Mouse (Mus musculus): ENCODE measurements around the gene Elane. TPM values are rescaled to one million over a fixed set of nuclear protein-coding genes. Genes with fewer than 3 reads are reported as not detected.
"Not testable (repeated sequence)": the region's sequence is repeated elsewhere in the genome, so short reads cannot be mapped to it uniquely, and the experiment has no call there.

Elane gene
- total RNA-seq, 4 experiments from 2014 or later: not detected

- DNase-seq: peak; percentile 64
Observed at GRCm38 (mm10) chr10:79883297-79884084, 2.6 kb upstream of the Elane start.

GRCm38 (mm10) chr10:79884446-79884845 lies 1.6 kb upstream of the Elane start:
- peak; percentile 73 for DNase-seq

GRCm38 (mm10) chr10:79884938-79885337 lies 1.1 kb upstream of the Elane start:
- DNase-seq: not testable (repeated sequence)

- no peak for DNase-seq
Observed at GRCm38 (mm10) chr10:79886611-79887010, 564 bp downstream of the Elane start.

DNA sequence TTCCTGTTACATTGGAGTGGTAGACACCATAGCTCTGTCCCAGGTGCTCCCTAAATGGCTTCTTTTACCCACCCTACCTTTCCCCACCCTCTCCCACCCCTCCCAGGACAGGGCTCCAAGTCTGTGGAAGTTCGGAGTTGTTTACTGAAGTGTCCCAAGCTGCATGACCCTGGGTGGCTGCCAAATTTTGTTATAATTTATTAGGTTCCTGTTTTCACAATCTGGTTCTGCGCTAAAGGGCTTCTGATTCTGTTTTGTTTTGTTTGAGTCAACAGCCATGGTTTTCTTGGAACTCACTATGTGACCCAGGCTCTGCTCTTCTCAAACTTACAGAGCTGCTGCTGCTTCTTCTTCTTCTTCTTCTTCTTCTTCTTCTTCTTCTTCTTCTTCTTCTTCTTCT lies 3.3 kb downstream of the Elane start:
- no peak for DNase-seq

GRCm38 (mm10) chr10:79890670-79891069 lies 4.6 kb downstream of the Elane start, which contains the start of gene Cfd:
Cfd (plus strand) TSS chr10:79890853.
- DNase-seq: no peak

DNA sequence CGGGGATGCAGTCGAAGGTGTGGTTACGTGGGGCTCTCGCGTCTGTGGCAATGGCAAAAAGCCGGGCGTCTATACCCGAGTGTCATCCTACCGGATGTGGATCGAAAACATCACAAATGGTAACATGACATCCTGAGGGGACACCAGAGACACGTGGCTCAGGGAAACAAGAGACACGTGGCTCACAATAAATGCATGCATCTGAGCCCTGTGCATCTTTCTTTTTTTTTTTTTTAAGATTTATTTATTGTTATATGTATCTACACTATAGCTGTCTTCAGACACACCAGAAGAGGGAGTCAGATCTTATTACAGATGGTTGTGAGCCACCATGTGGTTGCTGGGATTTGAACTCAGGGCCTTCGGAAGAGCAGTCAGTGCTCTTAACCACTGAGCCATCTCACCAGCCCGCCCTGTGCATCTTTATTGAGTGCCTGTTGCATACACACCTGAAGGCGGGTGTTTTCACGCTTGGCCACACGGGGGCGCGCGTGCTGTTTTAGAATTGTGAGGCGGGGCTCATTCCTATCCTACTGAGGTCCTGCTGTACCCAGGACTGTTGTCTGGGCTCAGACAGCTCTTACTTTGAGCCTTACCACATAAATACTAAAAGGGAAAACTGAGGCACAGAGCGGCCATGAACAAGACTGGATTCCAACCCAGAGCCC lies 6.5 kb downstream of the Elane start:
- DNase-seq: peak; percentile 60

DNA sequence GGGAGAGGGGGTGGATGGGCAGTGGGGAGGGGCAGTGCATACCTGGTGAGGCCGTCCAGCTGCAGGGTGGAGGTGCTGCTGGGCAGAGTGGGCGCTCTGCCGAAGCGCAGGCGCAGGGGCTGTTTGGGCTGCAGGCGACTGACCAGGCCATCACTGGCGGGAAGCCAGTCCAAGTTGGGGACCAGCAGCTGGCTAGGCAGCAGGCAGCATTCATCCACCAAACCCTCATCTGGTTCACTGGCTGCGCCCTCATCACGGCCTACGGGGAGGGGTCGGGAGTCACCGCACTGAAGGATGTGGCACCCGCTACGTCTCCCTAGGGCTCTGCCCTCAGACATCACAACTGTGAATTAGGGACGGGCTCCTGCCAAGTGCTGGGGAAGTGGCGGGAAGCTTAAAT lies 10.3 kb downstream of the Elane start:
- no peak for DNase-seq

GRCm38 (mm10) chr10:79896814-79897213 lies 10.8 kb downstream of the Elane start:
- no peak for DNase-seq

DNA sequence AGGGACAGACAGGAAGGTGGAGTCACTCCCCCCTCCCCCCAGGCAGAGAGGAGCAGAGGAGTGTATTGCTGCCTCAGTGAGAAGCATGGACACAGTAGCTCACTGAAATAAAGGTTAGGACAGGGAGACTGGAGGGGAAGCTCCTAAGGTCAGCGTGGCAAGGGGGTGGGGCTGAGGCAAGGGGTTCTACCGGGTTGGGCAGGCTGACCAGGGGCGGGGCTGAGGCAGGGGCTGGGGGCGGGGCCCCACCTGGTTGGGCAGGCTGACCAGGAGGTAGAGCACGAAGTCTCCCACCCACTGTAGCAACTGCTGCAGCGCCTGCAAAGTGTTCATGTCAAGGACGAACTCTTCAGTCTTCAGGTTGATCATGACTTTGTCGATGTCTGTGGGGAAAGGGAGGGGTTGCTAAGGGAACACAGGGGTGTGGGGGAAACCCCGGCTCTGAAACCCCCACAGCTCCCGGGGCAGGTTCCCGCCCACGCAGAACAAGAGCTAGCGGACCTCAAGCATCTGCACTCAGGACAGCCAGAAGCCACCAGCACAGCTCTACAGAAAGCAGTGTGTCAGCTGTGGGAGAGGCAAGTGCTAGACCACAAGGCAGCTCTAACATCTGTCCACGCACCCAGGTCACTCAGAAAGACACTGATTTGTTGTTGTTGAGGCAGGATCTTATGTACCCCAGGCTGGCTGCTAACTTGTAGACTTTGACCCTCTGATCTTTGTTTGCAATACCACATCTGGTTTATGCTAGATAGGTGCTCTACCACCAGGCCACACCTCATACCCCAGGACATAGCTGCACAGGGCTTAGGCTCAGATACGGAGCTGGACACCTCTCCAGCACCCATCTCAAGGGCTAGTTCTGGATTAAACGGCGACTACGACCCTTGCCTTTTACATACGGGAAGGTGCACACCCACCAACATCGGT lies 11.5 kb downstream of the Elane start:
- no peak for DNase-seq

DNA sequence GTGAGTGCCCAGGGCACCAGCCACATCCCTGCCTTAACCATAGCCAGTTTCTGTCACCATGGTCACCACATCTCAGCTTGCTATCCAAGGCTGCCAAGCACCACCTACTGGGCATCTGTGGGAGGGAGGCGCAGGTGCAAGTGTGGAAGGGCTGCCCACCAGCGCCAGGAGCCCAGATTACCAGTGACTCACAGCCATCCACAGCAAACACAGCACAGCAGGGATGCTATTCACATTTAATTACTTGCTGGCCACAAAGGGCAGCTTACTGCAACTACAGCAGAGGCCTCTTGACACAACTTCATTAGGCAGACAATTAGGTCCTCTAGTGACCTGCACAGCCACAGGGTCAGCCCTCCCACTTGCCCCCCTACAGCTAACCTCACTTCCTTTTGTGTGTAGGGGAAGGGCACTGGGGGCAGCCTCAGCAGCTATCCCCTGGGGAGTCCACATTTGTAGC lies 14.9 kb downstream of the Elane start:
- DNase-seq: no peak

GRCm38 (mm10) chr10:79906712-79907111 lies 20.7 kb downstream of the Elane start:
- no peak for DNase-seq

- no peak for DNase-seq
Observed at GRCm38 (mm10) chr10:79907415-79907814, 21.4 kb downstream of the Elane start.

GRCm38 (mm10) chr10:79908167-79909091 lies 22.4 kb downstream of the Elane start, which contains the start of gene Med16:
Med16 (minus strand) TSS chr10:79908923.
- DNase-seq: peak; percentile 97

DNA sequence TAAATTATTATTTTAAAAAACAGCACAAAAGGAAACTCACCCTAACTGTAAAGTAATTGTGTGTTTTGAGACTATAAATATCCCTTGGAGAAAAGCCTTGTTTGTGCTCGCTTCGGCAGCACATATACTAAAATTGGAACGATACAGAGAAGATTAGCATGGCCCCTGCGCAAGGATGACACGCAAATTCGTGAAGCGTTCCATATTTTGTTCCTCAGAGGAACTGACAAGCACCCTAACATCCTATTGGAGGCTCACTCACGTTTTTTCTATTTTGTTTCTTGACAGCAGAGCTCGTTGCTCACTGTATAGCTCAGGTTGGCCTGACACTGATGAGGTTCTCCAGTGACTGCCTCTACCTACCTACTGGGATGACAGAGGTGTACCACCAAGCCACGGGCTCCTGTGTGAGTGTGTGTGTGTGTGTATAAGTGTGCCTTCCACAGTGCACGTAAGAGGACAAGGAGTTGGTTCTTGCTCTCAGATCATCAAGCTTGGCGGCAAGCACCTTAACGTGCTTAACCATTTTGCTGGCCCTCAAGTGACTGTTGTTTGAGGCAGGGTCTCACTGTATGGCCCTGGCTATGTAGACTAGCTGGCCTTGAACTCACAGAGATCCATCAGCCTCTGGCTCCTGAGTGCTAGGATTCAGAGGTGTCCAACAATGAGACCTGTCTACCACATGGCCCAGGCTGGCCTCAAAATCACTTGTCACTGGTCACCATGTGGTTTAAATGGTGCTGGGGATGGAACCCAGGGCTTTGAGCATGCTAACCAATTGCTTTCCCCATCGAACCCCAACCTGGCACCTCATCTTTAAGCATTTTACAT lies 23.3 kb downstream of the Elane start:
- no peak for DNase-seq

DNA sequence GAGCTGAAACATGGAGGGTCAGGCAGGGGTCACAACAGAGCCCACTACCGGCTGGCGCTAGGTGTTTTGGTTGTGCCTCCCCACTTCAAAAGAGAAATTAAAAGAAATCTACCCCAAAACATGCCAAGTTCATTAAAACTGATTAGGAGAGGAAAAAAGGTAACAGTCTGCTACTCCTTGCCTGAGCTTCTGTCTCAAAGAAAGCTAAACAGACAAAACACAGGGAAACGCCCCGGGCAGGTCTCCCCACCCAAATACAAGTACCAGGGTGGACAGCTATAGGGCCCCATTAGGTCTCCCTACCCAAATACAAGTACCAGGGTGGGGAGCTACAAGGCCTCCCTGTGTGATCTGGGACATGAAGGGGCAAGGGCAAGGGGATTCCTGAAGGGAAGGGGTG lies 24.5 kb downstream of the Elane start, which contains the start of gene Gm26602:
Gm26602 (plus strand) TSS at position 301 of the 400 bp plus-strand sequence.
- no peak for DNase-seq

DNA sequence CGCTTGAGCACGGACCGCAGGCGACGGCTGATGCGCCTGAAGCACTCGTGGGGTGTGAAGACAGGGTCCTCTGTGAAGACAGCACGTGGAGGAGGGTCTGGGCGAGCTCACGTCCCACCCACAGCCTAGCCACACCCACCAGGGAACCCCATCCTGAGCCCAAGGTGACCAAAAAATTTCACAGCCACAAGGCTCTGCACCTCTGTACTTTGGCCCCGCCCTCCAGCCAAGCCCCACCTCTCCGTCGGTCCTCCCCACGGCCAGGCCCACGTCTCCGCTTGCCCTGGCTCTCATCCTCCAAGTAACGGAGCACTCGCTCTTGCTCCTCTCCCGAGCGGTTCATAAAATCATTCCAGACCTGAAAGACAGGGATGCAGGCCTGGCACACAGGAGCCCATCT lies 26.4 kb downstream of the Elane start:
- no peak for DNase-seq

- DNase-seq: no peak
Observed at GRCm38 (mm10) chr10:79914131-79914947, 28.3 kb downstream of the Elane start.

GRCm38 (mm10) chr10:79914948-79915596 lies 29.0 kb downstream of the Elane start:
- no peak for DNase-seq
